Mouse (Mus musculus) frontal cortex, postnatal 25 days (tissue): ENCODE measurements around the gene Ccr8.
A peak's percentile ranks its signal among the peaks of the same experiment; 100 is the strongest.

Source experiments
- DNase-seq, 2 experiments: peaks; one replicate each; pipeline ENCODE4 v3.0.0; 2022; ENCODE audit warnings: low spot score in 2 of 2

The Ccr8 gene

DNA sequence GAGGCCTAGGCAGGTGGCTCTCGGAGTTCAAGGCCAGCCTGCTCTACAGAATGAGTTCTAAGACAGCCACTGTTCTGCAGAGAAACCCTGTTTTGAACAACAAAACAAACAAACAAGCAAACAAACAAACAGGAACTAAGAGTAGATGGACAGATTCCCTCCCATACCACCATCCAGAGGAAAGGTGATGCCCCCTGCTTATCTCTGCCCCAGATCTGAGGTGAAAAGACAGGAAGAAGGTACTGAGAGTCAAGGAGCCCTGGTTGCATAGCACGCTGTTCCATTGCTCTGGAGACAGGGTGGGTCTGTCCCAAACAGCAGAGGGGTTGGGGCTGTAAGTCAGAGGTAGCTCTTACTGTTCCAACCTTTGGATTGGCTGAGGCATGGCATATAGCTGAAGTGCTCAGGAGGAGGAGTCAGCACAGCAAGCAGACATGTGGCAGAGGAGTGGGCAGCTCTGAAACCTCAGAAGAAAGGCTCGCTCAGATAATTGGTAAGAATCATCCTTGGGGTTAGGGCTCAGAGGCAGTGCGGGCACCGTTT lies at the start of gene Ccr8:
Gene Ccr8 (plus strand): TSS at position 419 of the 543 bp plus-strand sequence.
- no peak for DNase-seq

GRCm38 (mm10) chr9:120043115-120043514 lies 48.8 kb upstream of the Ccr8 start:
- no peak for DNase-seq

GRCm38 (mm10) chr9:120048495-120048894 lies 43.4 kb upstream of the Ccr8 start:
- no peak for DNase-seq

DNA sequence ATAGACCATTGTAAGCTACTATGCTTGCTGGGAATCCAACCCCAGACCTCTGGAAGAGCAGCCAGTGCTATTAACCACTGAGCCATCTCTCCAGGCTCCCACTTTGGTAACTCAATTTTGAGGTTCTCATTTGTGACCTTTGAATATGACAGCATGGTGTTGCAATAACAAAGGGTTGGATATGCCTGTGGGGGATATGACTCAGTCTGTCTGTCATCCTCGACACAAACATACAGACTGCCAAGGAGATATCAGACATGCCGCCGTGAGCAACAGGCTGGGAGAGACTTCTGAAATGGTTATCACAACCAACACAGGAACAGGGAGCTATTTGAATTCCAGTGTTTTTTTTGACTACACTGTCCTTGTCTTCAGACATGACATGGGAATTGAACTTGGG lies 42.5 kb upstream of the Ccr8 start:
- no peak for DNase-seq

DNA sequence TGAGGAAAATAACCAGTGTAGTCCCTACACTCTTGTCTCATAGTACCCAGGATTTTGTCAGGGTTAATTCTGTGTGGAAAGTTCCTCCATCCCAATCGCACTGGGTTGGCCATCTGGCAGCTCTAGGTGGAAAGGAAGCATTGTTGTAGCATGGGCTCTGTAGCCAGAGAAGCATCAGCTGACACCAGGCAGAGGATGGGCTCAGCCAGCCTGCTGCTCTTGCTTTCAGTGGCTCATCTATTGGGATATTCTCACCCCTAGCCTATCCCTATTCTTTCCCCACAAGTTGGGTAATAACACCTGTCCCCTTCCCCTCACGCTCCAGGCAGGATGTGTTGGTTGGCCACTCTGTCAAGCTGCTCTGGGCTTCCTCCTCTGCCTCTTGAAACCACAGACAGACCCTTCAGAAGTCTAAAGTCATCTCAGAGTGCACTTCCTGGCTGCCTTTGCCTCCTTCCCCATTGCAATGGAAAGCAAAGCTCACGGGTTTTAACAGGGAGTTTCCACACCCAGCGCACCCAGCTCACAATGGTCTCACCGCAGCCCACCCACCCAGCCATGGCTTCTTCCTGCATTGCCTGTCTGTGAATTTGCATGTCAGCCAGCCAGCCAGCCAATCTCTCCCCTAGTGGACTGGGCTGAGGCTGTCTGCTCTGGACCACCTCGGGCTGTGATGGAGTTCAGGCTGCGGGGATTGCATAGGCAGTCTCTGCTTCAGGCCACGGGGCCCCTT lies 37.2 kb upstream of the Ccr8 start:
- DNase-seq, result no peak

GRCm38 (mm10) chr9:120056201-120056600 lies 35.7 kb upstream of the Ccr8 start:
- DNase-seq, result no peak

- no peak for DNase-seq
These were observed 33.2 kb upstream of the Ccr8 start for GRCm38 (mm10) chr9:120058730-120059129.

- DNase-seq, result no peak
These were observed 27.6 kb upstream of the Ccr8 start for GRCm38 (mm10) chr9:120064317-120064716.

DNA sequence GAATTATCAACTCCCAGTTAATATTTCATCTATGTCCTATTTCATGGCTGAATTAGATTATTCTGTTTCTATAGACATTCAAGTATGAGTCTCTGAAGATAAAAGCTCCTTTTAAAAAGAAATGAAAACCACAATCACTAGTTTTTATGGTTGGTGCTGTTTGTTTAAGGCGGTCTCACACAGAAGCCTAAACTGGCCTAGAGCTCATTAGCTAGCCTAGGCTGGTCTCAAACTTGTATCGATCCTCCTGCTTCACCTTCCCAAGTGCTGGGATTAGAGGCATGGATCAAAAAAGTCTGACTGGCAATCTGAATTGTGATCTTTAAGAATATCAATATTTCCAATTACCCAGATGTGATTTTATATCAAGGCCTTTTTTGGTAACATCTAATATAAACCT lies 24.3 kb upstream of the Ccr8 start:
- DNase-seq, result no peak

GRCm38 (mm10) chr9:120068047-120068446 lies 23.9 kb upstream of the Ccr8 start:
- no peak for DNase-seq

DNA sequence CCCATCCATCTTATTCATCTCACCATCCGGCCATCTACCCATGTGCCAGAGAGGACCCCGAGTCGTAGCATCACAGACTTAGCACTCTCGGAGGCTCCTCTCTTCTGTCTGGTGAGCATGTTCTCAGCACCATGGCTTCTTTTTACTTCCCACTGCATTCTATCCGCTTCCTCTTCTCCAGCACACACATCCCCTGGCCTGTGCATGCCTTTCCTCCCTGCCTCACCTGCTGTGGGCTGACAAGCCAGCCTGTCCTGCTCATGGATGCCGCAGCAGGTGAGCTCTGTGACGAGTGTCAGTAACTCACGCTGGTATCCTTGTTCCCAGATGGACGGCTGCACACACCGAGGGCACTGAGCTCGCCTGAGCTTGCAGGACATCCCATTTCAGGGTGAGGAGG lies 22.1 kb upstream of the Ccr8 start, which contains the start of gene Cx3cr1:
Gene Cx3cr1 (minus strand): TSS at position 101 of the 400 bp plus-strand sequence.
- no peak for DNase-seq

- DNase-seq, result no peak
These were observed 20.7 kb upstream of the Ccr8 start for GRCm38 (mm10) chr9:120071251-120071650.

DNA sequence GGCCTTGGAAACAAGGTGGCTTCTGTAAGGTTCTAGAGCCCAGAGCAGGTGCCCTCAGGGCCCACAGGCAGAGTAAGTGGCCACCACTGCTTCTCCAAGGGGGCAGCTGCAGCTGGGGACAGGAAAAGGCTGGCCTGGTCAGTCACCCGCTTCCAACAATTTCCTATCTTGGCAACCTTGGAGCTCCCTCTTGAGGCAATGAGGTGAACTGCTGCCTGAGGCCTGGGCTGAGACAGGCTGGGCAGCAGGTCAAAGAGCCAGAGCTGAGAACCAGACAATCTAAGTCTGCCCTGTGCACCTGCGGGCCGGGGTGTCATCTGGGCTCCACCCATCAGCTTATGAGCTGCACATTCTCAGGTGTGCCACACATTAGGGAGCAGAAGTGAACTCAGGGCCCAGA lies 18.7 kb upstream of the Ccr8 start:
- DNase-seq, result peak; percentile 75 to 77

GRCm38 (mm10) chr9:120074516-120074915 lies 17.4 kb upstream of the Ccr8 start:
- no peak for DNase-seq

GRCm38 (mm10) chr9:120078241-120078640 lies 13.7 kb upstream of the Ccr8 start:
- DNase-seq, result no peak

- no peak for DNase-seq
These were observed 12.0 kb upstream of the Ccr8 start for GRCm38 (mm10) chr9:120079901-120080300.

GRCm38 (mm10) chr9:120080546-120081108 lies 11.3 kb upstream of the Ccr8 start:
- DNase-seq, result no peak

DNA sequence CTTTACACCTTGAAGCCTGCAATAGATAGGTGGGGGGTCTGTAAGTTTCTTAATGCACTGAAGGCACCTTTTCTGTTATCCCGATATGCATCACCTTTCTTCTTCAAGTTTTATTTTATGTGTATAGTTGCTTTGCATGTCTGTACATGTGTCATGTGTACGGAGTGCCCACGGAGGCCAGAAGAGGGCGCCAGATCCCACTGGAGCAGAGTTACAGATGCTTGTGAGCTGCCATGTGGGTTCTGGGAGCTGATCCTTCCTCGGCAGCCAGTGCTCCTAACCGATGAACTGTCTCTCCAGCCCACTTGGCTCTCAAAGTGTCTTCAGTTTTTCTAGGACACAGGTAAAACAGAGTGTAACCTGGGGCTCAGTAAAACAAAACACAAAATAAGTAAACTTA lies 10.7 kb upstream of the Ccr8 start:
- DNase-seq, result no peak

GRCm38 (mm10) chr9:120081967-120082366 lies 9.9 kb upstream of the Ccr8 start:
- DNase-seq, result no peak

DNA sequence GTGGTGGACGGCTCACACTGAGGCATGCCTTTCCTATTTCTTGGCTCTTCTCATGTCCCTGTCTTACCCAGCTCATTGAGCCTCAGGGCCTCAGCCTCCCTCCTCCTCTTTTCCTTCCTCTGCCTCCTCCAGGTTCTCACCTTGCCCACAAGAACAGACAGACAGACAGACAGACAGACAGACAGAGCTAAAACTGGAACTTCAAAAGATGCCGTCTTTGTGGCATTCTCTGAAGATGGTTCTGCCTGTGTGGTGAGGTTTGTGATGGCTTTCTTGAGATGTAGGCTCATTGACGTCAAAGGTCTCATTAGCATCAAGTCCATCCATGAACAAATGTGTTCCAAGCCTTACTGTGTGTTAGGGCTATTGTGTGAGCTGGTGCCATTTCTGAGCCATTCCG lies 9.2 kb upstream of the Ccr8 start:
- no peak for DNase-seq

- DNase-seq, result no peak
These were observed 8.6 kb upstream of the Ccr8 start for GRCm38 (mm10) chr9:120083158-120083894.

DNA sequence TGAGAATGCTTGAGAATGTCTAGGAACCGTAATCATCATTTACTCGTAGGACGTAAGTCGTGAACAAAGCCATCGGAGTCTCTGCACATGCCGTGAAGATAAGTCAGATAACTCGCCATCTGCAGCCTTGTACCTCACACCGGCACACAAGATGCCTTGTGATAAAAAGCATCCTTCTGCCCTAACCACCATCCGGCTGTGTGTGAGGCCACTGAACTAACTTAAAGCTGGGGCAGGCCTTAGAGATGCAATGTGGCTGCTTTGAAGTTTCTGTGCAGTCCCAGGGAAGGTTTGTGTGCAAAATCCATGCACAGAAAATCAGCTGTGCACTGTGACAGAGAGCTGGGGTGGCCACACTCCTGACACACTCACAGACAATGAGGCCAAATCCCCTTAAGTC lies 7.5 kb upstream of the Ccr8 start:
- DNase-seq, result no peak

GRCm38 (mm10) chr9:120089125-120089524 lies 2.8 kb upstream of the Ccr8 start:
- no peak for DNase-seq
